Mouse (Mus musculus) lung, embryonic 14.5 days (tissue): Measurements from ENCODE around the gene Msl1. TPM values are rescaled to one million over a fixed set of nuclear protein-coding genes. Genes with fewer than 3 reads are reported as not detected.
A peak's percentile ranks its signal among the peaks of the same experiment; 100 is the strongest.

Source experiments
- ATAC-seq: fragments of 200-750 bp; cut with Nextera tagmentation; 2 replicates; pipeline ENCODE4 v1.8.0; 2017; ENCODE audit warnings: mild to moderate bottlenecking, moderate TSS enrichment, moderate library complexity; ENCODE audit not compliant: insufficient read depth
- DNase-seq: peaks from one replicate; pipeline ENCODE4 v3.0.0-alpha.2; 2015
- H3K27ac ChIP-seq: fragments of 300-500 bp; sonication (generic); 2 replicates; pipeline ENCODE4 v1.5.1; 2014; ENCODE audit warnings: low read depth, mild to moderate bottlenecking, moderate library complexity
- H3K27me3 ChIP-seq: fragments of 300-500 bp; sonication (generic); 2 replicates; pipeline ENCODE4 v1.6.1; 2014; ENCODE audit warnings: low read length, control low read depth; ENCODE audit not compliant: insufficient read depth
- H3K36me3 ChIP-seq: fragments of 300-500 bp; sonication (generic); 2 replicates; pipeline ENCODE4 v1.6.1; 2014; ENCODE audit warnings: control low read depth; ENCODE audit not compliant: insufficient read depth
- H3K4me1 ChIP-seq: fragments of 300-500 bp; sonication (generic); 2 replicates; pipeline ENCODE4 v1.6.1; 2014; ENCODE audit warnings: antibody characterized with exemption, control low read depth; ENCODE audit not compliant: insufficient read depth
- H3K4me2 ChIP-seq: fragments of 300-500 bp; sonication (generic); 2 replicates; pipeline ENCODE4 v1.6.1; 2014; ENCODE audit warnings: mild to moderate bottlenecking
- H3K4me3 ChIP-seq: fragments of 300-500 bp; sonication (generic); 2 replicates; pipeline ENCODE4 v1.5.1; 2014; ENCODE audit warnings: low read depth, low read length
- H3K9ac ChIP-seq: fragments of 300-500 bp; sonication (generic); 2 replicates; pipeline ENCODE4 v1.6.1; 2014
- H3K9me3 ChIP-seq: fragments of 300-500 bp; sonication (generic); 2 replicates; pipeline ENCODE4 v1.6.1; 2016; ENCODE audit warnings: low read depth, low read length, control low read depth
- CTCF ChIP-seq: IDR thresholded peaks from 2 replicates; pipeline ENCODE4 v1.5.1; 2016; ENCODE audit warnings: antibody characterized with exemption, low read depth
- WGBS: fragments of 180-500 bp; shearing (Covaris S2); extraction: QIAGEN DNeasy Blood & Tissue Kit; methylation state at CpG from one replicate; pipeline ENCODE4 v1.1.7; 2014; 5-methylcytosine and 5-hydroxymethylcytosine counted together
- polyA plus RNA-seq: library from polyadenylated mRNA; unstranded; fragments of >200 nt; fragmentation: Nextera tagmentation; extraction: Ambion mirVana; gene quantifications from 2 replicates; pipeline ENCODE4 v1.2.1, GENCODE M21; 2014

The Msl1 gene
- polyA plus RNA-seq, 1 experiment from 2014 or later = 16.3 TPM

- H3K9me3 ChIP-seq = no peaks in the 10 kb centered on the region
- no peaks in the 10 kb centered on the region for H3K27me3 ChIP-seq
- 0 out of 2 replicates have a peak overlapping the region, but pooled peaks have one; percentile 6 for H3K4me2 ChIP-seq
- 23% methylated on average over 7 of the region's 7 CpGs for WGBS
- H3K36me3 ChIP-seq = peaks cover 52% of the 10 kb centered on the region; the same call in 1 of the 2 replicates
- DNase-seq (peak; percentile 82), ATAC-seq (peak; percentile 39)
- peak overlapping the region; percentile 63 for H3K27ac ChIP-seq
- H3K4me3 ChIP-seq = no peak overlapping the region
- peak overlapping the region; percentile 15 for H3K9ac ChIP-seq
- peak; percentile 99 for TF ChIP-seq CTCF
- H3K4me1 ChIP-seq = peaks cover 36% of the 10 kb centered on the region
These were observed 40.6 kb upstream of the Msl1 start for GRCm38 (mm10) chr11:98754621-98755181.

DNA sequence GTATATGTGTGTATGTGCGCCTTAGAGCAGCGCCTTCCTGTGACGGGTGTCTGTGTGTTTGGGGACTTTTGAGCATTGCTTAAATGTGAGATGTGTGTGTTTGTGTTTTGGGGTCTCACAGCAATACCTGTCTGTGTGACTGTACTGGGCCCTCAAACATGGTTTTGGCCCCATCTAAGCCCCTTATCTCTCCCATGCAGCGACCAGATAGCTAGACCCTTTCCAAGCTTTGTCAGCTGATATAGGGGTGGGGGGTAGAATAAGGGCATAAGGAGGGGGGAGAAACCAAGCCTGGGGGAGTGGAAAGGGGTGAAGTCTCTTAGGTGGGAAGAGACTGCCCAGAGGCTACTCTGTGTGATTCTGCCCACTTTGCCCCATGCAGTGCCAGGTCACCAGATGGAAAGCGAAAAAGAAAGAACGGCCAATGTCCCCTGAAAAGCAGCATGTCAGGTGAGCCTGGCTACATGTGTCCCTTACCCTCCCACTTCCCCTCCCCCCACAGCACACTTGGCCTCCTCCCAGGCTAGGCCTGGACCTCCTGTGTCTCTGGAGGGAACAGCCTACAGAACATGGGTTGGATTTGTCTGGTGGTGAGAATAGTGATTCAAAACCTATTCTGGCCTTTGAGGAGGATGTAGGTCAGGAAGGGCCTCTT, 39.5 kb upstream of the Msl1 start:
- H3K27ac ChIP-seq = no peak overlapping the region
- no peak for DNase-seq
- no peaks in the 10 kb centered on the region for H3K27me3 ChIP-seq
- H3K9ac ChIP-seq = no peak overlapping the region
- peaks cover 63% of the 10 kb centered on the region for H3K36me3 ChIP-seq
- H3K4me2 ChIP-seq = no peak overlapping the region
- WGBS = 90% methylated on average over 6 of the region's 6 CpGs
- H3K4me1 ChIP-seq = peaks cover 25% of the 10 kb centered on the region
- H3K4me3 ChIP-seq = no peak overlapping the region
- H3K9me3 ChIP-seq = no peaks in the 10 kb centered on the region
- no peak for TF ChIP-seq CTCF
- no peak for ATAC-seq

- WGBS = 80% methylated on average over 12 of the region's 12 CpGs
- H3K36me3 ChIP-seq = peaks cover 71% of the 10 kb centered on the region
These were observed 38.6 kb upstream of the Msl1 start for GRCm38 (mm10) chr11:98756711-98757110.

DNA sequence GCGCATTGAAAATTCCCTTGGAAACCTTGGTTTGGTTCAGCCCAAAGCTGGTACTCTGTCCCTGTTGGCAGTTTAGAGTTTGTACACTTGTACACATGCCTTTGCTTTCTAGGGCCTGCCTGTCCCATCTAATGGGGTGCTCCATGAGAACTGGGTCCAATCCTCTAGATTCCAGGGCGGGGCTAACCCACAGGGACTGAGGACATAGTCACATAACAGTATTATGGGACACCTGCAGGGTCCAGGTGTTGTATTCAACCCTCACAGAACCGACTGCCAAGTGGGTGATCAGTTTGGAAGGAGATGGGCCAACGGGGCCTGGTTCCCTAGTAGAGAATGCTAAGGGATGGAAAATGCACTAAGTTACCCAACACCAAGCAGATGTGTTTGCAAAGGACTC, 33.4 kb upstream of the Msl1 start:
- ATAC-seq (no peak), DNase-seq (no peak)
- 85% methylated on average over 4 of the region's 4 CpGs for WGBS
- no peak for TF ChIP-seq CTCF
- Histone ChIP-seq H3K4me2 (no peak overlapping the region), H3K4me1 (peaks cover 17% of the 10 kb centered on the region), H3K9ac (no peak overlapping the region), H3K36me3 (peaks cover 71% of the 10 kb centered on the region), H3K27me3 (no peaks in the 10 kb centered on the region), H3K9me3 (no peaks in the 10 kb centered on the region), H3K27ac (no peak overlapping the region), H3K4me3 (no peak overlapping the region)

More at GRCm38 (mm10) chr11:98756711-98757110, 38.6 kb upstream of the Msl1 start:
- ATAC-seq (no peak), DNase-seq (no peak)
- Histone ChIP-seq H3K9ac (no peak overlapping the region), H3K4me1 (peaks cover 16% of the 10 kb centered on the region), H3K27me3 (no peaks in the 10 kb centered on the region), H3K4me3 (no peak overlapping the region), H3K27ac (no peak overlapping the region), H3K4me2 (no peak overlapping the region), H3K9me3 (no peaks in the 10 kb centered on the region)
- TF ChIP-seq CTCF = no peak

DNA sequence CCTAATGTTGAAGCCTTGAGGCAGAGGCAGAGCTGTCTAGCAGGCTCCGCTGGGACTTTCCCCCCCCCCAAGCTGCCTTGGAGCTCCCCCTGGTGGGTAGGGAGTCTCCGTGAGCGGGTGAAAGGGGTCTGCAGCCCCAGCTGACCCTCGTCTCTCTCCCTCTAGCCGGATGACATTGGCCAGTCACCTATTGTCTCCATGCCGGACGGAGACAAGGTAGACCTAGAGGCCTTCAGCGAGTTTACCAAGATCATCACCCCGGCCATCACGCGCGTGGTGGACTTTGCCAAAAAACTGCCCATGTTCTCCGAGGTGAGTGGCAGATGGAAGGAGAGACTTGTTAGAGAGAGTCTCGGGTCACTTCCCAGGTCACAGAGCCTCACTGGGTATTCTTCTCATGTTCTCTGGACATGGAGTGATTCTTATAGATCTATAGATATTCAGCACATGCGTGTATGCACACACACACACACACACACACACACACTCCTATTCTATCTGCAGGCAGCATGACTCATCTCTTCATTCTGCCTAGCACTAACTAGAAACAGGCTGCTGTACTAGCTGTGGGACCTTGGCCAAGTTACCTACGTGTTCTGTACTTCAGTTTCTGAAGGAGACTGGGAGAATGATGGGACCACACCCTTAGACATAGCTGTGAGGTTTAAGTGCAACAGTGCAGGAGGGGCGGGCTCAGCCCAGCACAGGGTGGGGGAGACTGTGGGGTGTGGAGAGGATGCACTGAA, 32.4 kb upstream of the Msl1 start:
- 62% methylated on average over 17 of the region's 17 CpGs for whole genome bisulfite sequencing
- H3K4me3 ChIP-seq = no peak overlapping the region
- no peak for ATAC-seq
- H3K4me1 ChIP-seq = peaks cover 26% of the 10 kb centered on the region
- H3K27ac ChIP-seq = peak overlapping the region; percentile 48; the same call in 1 of the 2 replicates
- no peaks in the 10 kb centered on the region for H3K27me3 ChIP-seq
- no peak overlapping the region for H3K4me2 ChIP-seq
- peaks cover 64% of the 10 kb centered on the region for H3K36me3 ChIP-seq
- DNase-seq = peak; percentile 42
- no peak overlapping the region for H3K9ac ChIP-seq
- peak; percentile 62 for TF ChIP-seq CTCF
- no peaks in the 10 kb centered on the region for H3K9me3 ChIP-seq

- Histone ChIP-seq H3K9ac (no peak overlapping the region), H3K27ac (peak overlapping the region; percentile 20; the same call in 1 of the 2 replicates), H3K4me2 (no peak overlapping the region), H3K27me3 (no peaks in the 10 kb centered on the region), H3K36me3 (peaks cover 60% of the 10 kb centered on the region), H3K4me1 (peaks cover 31% of the 10 kb centered on the region), H3K4me3 (no peak overlapping the region), H3K9me3 (no peaks in the 10 kb centered on the region)
- 82% methylated on average over 8 of the region's 8 CpGs for WGBS
- no peak for TF ChIP-seq CTCF
- DNase-seq (no peak), ATAC-seq (no peak)
These were observed 31.8 kb upstream of the Msl1 start for GRCm38 (mm10) chr11:98763502-98763861.

DNA sequence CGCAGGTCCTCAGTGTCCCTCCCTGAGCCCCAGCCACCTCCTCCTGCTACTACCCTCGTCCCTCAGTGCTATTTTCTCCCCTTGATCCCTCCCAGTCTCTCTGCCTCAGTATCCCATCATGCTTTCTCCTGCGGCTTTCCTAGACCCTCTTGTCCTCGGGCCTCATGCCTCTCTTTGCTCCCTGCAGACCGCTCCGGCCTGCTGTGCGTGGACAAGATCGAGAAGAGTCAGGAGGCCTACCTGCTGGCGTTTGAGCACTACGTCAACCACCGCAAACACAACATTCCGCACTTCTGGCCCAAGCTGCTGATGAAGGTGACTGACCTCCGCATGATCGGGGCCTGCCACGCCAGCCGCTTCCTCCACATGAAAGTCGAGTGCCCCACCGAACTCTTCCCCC, 31.2 kb upstream of the Msl1 start:
- H3K27me3 ChIP-seq = no peaks in the 10 kb centered on the region
- no peak overlapping the region for H3K9ac ChIP-seq
- H3K4me1 ChIP-seq = peaks cover 37% of the 10 kb centered on the region
- H3K36me3 ChIP-seq = peaks cover 61% of the 10 kb centered on the region
- H3K4me3 ChIP-seq = no peak overlapping the region
- H3K27ac ChIP-seq = no peak overlapping the region
- TF ChIP-seq CTCF = no peak
- DNase-seq (no peak), ATAC-seq (no peak)
- 76% methylated on average over 18 of the region's 18 CpGs for WGBS
- no peaks in the 10 kb centered on the region for H3K9me3 ChIP-seq
- no peak overlapping the region for H3K4me2 ChIP-seq
